Mouse (Mus musculus) small intestine, adult 2 months (tissue): ENCODE results near the gene Irf6.

Experiments
- CTCF ChIP-seq: fragments of 200-500 bp; IDR thresholded peaks from 2 replicates; pipeline ENCODE4 v1.5.1; 2012; ENCODE audit warnings: low read depth, mild to moderate bottlenecking, control low read depth, inconsistent platforms, low read length, moderate library complexity, mixed read lengths; ENCODE audit not compliant: insufficient replicate concordance, insufficient read length; ENCODE audit errors: extremely low read depth
- POLR2A ChIP-seq: fragments of 200-500 bp; IDR thresholded peaks from 2 replicates; pipeline ENCODE4 v1.6.1; 2012; ENCODE audit warnings: low read depth, mild to moderate bottlenecking, control low read depth, inconsistent platforms, low read length, moderate library complexity

GRCm38 (mm10) chr1:193132385-193132784 is 20.5 kb upstream of the Irf6 start:
- no peak for TF ChIP-seq POLR2A
- TF ChIP-seq CTCF: no peak
